Mouse (Mus musculus) thymus, postnatal 14 days (tissue): ENCODE measurements around the gene Snrpb2.

Experiments used
- DNase-seq: peaks from one replicate; pipeline ENCODE4 v3.0.0; 2021

Gene Snrpb2

GRCm38 (mm10) chr2:143062812-143063792 lies at the start of gene Snrpb2:
Snrpb2 (plus strand) TSS chr2:143063039.
- peak; percentile 84 for DNase-seq

- DNase-seq, result no peak
Measured at GRCm38 (mm10) chr2:143013057-143013456, 49.8 kb upstream of the Snrpb2 start.

- no peak for DNase-seq
Measured at GRCm38 (mm10) chr2:143018084-143018483, 44.8 kb upstream of the Snrpb2 start.

- DNase-seq, result no peak
Measured at GRCm38 (mm10) chr2:143018591-143019130, 44.2 kb upstream of the Snrpb2 start.

- DNase-seq, result no peak
Measured at GRCm38 (mm10) chr2:143019727-143020126, 43.1 kb upstream of the Snrpb2 start.

- no peak for DNase-seq
Measured at GRCm38 (mm10) chr2:143023331-143023730, 39.5 kb upstream of the Snrpb2 start.

GRCm38 (mm10) chr2:143024226-143024625 lies 38.6 kb upstream of the Snrpb2 start:
- no peak for DNase-seq

- DNase-seq, result no peak
Measured at GRCm38 (mm10) chr2:143031283-143031682, 31.6 kb upstream of the Snrpb2 start.

GRCm38 (mm10) chr2:143032378-143033255 lies 30.2 kb upstream of the Snrpb2 start:
- DNase-seq, result no peak

GRCm38 (mm10) chr2:143034350-143035085 lies 28.3 kb upstream of the Snrpb2 start:
- no peak for DNase-seq

- DNase-seq, result no peak
Measured at GRCm38 (mm10) chr2:143035086-143035593, 27.7 kb upstream of the Snrpb2 start.

- no peak for DNase-seq
Measured at GRCm38 (mm10) chr2:143041596-143041995, 21.2 kb upstream of the Snrpb2 start.

GRCm38 (mm10) chr2:143055251-143055650 lies 7.6 kb upstream of the Snrpb2 start:
- DNase-seq, result no peak

GRCm38 (mm10) chr2:143056736-143057135 lies 6.1 kb upstream of the Snrpb2 start:
- no peak for DNase-seq

- DNase-seq, result no peak
Measured at GRCm38 (mm10) chr2:143062432-143062811, 417 bp upstream of the Snrpb2 start.

- no peak for DNase-seq
Measured at GRCm38 (mm10) chr2:143065914-143066313, 3.1 kb downstream of the Snrpb2 start.

GRCm38 (mm10) chr2:143078198-143078851 lies 15.5 kb downstream of the Snrpb2 start, which contains the start of gene Otor:
Otor (plus strand) TSS chr2:143078473.
- DNase-seq, result no peak

GRCm38 (mm10) chr2:143081693-143082092 lies 18.9 kb downstream of the Snrpb2 start:
- no peak for DNase-seq

GRCm38 (mm10) chr2:143084852-143085397 lies 22.1 kb downstream of the Snrpb2 start:
- DNase-seq, result no peak

GRCm38 (mm10) chr2:143089866-143090265 lies 27.0 kb downstream of the Snrpb2 start:
- no peak for DNase-seq

- DNase-seq, result peak; percentile 6
Measured at GRCm38 (mm10) chr2:143093726-143094125, 30.9 kb downstream of the Snrpb2 start.
